Mouse (Mus musculus): ENCODE data around the gene Arpc4. TPM values are rescaled to one million over a fixed set of nuclear protein-coding genes. Genes with fewer than 3 reads are reported as not detected.
A peak's percentile ranks its signal among the peaks of the same experiment; 100 is the strongest.

Gene Arpc4
- polyA plus RNA-seq, 1 experiment from 2014 or later, result 398 TPM

DNA sequence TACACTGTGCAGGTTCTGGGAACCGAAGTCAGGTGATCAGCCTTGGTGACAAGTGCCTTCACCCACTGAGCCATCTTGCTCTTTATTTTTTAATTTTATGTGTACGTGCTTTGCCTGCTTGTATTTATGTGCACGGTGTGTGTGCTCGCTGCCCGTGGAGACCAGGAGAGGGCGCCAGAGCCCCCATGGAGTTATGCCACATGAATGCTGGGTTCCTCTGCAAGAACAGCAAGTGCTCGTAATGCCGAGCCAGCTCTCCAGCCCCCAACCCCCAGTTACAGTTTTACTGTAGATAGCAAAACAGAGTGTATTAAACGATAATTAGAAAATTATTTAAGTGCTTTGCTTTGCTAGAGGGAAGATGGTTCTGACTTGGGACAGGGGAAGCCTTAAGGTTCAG is 28.8 kb downstream of the Arpc4 start:
- Histone ChIP-seq H3K4me1 (replicated peaks; ENCODE audit: control insufficient read depth, insufficient read depth, low read length) (no peaks in the 10 kb centered on the region), H3K4me2 (ENCODE audit: low read depth, low read length) (no peak overlapping the region), H3K9me3 (ENCODE audit: control insufficient read depth, low read length) (0 out of 2 replicates have a peak, but pooled peaks cover 2% of the 10 kb centered on the region), H3K9ac (ENCODE audit: low read length) (no peak overlapping the region), H3K4me3 (ENCODE audit: low read length) (no peak overlapping the region), H3K36me3 (ENCODE audit: control insufficient read depth, insufficient read depth, low read length) (no peaks in the 10 kb centered on the region), H3K27me3 (ENCODE audit: control insufficient read depth, insufficient read depth, low read depth, low read length) (no peaks in the 10 kb centered on the region), H3K27ac (ENCODE audit: low read length) (no peak overlapping the region)
- ATAC-seq (ENCODE audit: low read depth), result no peak
- 73% methylated on average over 9 of the region's 9 CpGs for WGBS

DNA sequence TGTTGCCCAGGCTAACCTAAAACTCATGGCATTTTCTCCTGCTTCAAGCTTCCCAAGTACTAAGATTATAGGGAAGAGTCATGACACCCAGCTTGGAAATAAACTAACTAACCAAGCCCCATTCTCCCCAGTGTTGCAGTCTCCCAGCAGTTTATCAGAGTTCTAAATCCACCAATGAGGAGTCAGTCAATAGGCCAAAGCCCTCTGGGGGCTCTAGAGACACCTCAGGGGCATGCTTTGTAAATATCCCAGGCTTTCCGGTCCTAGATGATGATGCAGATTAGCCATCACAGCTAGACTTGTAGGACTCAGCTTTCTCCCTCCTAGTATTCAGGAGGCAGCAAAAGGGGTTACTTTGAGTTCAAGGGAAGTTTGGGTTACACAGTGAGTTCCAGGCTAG is 32.1 kb downstream of the Arpc4 start:
- Histone ChIP-seq H3K4me2 (ENCODE audit: low read depth, low read length) (no peak overlapping the region), H3K27me3 (ENCODE audit: control insufficient read depth, insufficient read depth, low read depth, low read length) (no peaks in the 10 kb centered on the region), H3K4me1 (replicated peaks; ENCODE audit: control insufficient read depth, insufficient read depth, low read length) (no peaks in the 10 kb centered on the region), H3K36me3 (ENCODE audit: control insufficient read depth, insufficient read depth, low read length) (0 out of 2 replicates have a peak, but pooled peaks cover 1% of the 10 kb centered on the region), H3K9ac (ENCODE audit: low read length) (no peak overlapping the region), H3K27ac (ENCODE audit: low read length) (no peak overlapping the region), H3K4me3 (ENCODE audit: low read length) (no peak overlapping the region), H3K9me3 (ENCODE audit: control insufficient read depth, low read length) (0 out of 2 replicates have a peak, but pooled peaks cover 2% of the 10 kb centered on the region)
- no peak for ATAC-seq (ENCODE audit: low read depth)
- 38% methylated on average over 1 of the region's 1 CpGs for WGBS

DNA sequence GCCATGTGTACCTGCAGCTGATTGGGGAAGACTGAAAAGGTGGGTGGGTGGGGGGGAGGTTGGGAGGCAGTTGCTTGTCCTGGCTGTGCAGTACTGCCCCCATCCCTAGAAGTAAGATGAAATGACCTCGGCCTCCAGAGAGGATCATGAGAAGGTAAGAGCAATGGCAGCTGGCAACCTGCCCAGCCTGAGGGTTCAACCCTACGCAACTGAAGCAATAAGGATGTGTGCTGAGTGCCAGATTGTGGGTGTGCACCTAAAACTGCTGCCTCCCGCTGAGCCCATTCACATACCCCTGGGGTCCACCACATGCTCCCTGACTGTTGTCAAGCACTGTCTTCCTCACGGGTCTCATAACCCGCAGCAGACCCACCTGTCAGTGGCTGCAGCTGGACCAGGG is 38.5 kb downstream of the Arpc4 start:
- peaks cover 6% of the 10 kb centered on the region; the same call in 1 of the 2 replicates for H3K36me3 ChIP-seq (ENCODE audit: control insufficient read depth, insufficient read depth, low read length)

DNA sequence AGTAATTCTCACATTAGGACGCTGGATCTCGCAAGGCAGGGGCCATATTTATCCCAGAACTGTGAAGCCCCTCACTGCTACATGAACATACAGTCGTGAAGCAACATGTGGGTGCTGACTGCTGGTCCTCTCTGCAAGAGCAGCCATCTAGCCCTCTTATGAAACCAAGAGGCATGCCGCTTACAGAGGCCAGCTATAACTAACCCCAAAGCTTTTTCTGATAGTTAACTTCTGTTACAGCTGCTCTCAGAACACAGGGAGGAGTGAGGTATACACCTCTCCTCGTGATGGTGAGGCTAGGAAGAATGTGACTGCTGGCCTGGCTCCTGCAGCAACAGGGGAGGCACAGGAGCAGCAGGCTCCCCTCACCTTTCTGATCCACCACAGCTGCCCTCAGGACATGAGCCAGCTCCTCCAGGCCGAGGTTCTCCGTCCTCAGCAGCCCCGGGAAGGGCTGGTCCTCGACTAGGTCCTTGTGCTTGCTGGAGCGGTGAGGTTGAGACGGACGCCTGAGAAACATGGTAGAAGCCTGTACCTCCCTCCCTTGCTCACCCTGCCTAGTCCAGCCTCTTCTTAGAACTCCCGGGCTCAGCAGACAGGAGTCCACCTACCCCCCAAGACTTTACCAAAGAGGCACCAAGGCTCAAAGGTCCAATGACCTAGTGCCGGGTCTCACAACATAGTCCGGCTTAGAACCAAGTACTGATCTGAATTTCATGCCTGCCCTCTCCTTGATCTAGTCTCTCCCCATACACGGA is 40.7 kb downstream of the Arpc4 start:
- Histone ChIP-seq H3K4me2 (ENCODE audit: low read depth, low read length) (peak overlapping the region; percentile 97), H3K36me3 (ENCODE audit: control insufficient read depth, insufficient read depth, low read length) (peaks cover 6% of the 10 kb centered on the region; the same call in 1 of the 2 replicates), H3K9ac (ENCODE audit: low read length) (peak overlapping the region; percentile 85), H3K4me3 (ENCODE audit: low read length) (peak overlapping the region; percentile 82), H3K9me3 (ENCODE audit: control insufficient read depth, low read length) (no peaks in the 10 kb centered on the region), H3K27ac (ENCODE audit: low read length) (peak overlapping the region; percentile 31), H3K27me3 (ENCODE audit: control insufficient read depth, insufficient read depth, low read depth, low read length) (no peaks in the 10 kb centered on the region), H3K4me1 (replicated peaks; ENCODE audit: control insufficient read depth, insufficient read depth, low read length) (peaks cover 15% of the 10 kb centered on the region)
- peak; percentile 63 for ATAC-seq (ENCODE audit: low read depth)
- WGBS, result 11% methylated on average over 16 of the region's 16 CpGs

More for the DNA sequence above, 38.5 kb downstream of the Arpc4 start:
- H3K9me3 ChIP-seq (ENCODE audit: control insufficient read depth, low read length), result no peaks in the 10 kb centered on the region
- no peak overlapping the region for H3K27ac ChIP-seq (ENCODE audit: low read length)
- H3K9ac ChIP-seq (ENCODE audit: low read length), result no peak overlapping the region
- H3K27me3 ChIP-seq (ENCODE audit: control insufficient read depth, insufficient read depth, low read depth, low read length), result no peaks in the 10 kb centered on the region
- H3K4me2 ChIP-seq (ENCODE audit: low read depth, low read length), result no peak overlapping the region
- H3K4me3 ChIP-seq (ENCODE audit: low read length), result no peak overlapping the region
- no peak for ATAC-seq (ENCODE audit: low read depth)
- peaks cover 15% of the 10 kb centered on the region for H3K4me1 ChIP-seq (replicated peaks; ENCODE audit: control insufficient read depth, insufficient read depth, low read length)
- 57% methylated on average over 5 of the region's 5 CpGs for WGBS

DNA sequence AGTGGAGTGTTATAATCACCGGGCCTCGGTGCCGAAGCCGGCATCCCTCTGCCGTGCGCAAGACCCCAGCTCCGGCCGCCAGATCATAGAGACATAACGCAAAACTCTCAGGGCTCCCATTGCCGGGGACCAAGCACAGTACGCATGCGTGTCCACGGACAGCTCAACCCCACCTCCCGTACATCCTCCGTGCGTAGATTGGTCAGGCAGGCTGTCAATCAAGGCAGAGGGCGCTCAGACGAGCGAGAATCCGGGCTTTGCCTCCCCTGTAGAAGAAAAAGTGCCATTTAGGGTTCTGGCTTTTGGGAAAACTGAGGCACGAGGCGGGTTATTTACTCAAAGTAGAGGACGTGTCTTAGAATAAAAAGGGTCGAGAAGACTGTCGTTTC is 41.3 kb downstream of the Arpc4 start, which contains the start of gene Rpusd3:
Gene Rpusd3 (minus strand): TSS at position 142 of the 389 bp plus-strand sequence.
- WGBS, result 0% methylated on average over 25 of the region's 25 CpGs
- ATAC-seq (ENCODE audit: low read depth), result peak; percentile 99

DNA sequence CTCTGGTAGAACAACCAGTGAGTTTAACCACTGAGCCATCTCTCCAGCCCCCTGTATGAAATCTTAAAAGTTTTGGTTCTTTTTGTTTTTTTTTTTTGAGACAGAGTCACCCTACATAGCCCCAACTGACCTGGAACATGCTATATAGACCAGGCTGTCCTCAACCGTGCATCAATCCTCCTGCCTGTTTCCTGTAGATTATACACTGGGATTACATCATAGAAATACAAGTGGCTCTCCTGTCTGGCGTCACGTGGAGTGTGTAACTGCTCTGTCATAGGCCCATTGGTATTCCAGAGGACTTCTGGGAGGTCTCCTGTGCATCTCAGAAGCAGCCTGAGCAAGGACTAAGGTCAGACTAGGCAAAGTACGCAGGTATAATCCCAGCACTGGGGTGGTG is 45.1 kb downstream of the Arpc4 start:
- H3K9me3 ChIP-seq (ENCODE audit: control insufficient read depth, low read length), result no peaks in the 10 kb centered on the region
- no peak overlapping the region for H3K27ac ChIP-seq (ENCODE audit: low read length)
- H3K36me3 ChIP-seq (ENCODE audit: control insufficient read depth, insufficient read depth, low read length), result no peaks in the 10 kb centered on the region
- ATAC-seq (ENCODE audit: low read depth), result no peak
- H3K9ac ChIP-seq (ENCODE audit: low read length), result no peak overlapping the region
- no peak overlapping the region for H3K4me3 ChIP-seq (ENCODE audit: low read length)
- peaks cover 11% of the 10 kb centered on the region for H3K4me1 ChIP-seq (replicated peaks; ENCODE audit: control insufficient read depth, insufficient read depth, low read length)
- WGBS, result 58% methylated on average over 4 of the region's 4 CpGs
- H3K27me3 ChIP-seq (ENCODE audit: control insufficient read depth, insufficient read depth, low read depth, low read length), result no peaks in the 10 kb centered on the region
- no peak overlapping the region for H3K4me2 ChIP-seq (ENCODE audit: low read depth, low read length)

More for the DNA sequence above, 41.3 kb downstream of the Arpc4 start, which contains the start of gene Rpusd3:
- Histone ChIP-seq H3K4me2 (ENCODE audit: low read depth, low read length) (peak within 1 kb of the TSS; percentile 97), H3K27me3 (ENCODE audit: control insufficient read depth, insufficient read depth, low read depth, low read length) (no peaks in the 10 kb centered on the region), H3K36me3 (ENCODE audit: control insufficient read depth, insufficient read depth, low read length) (peaks cover 6% of the 10 kb centered on the region; the same call in 1 of the 2 replicates), H3K4me3 (ENCODE audit: low read length) (peak within 1 kb of the TSS; percentile 82), H3K9me3 (ENCODE audit: control insufficient read depth, low read length) (no peaks in the 10 kb centered on the region), H3K9ac (ENCODE audit: low read length) (peak within 1 kb of the TSS; percentile 85), H3K27ac (ENCODE audit: low read length) (peak within 1 kb of the TSS; percentile 31), H3K4me1 (replicated peaks; ENCODE audit: control insufficient read depth, insufficient read depth, low read length) (peaks cover 15% of the 10 kb centered on the region)

DNA sequence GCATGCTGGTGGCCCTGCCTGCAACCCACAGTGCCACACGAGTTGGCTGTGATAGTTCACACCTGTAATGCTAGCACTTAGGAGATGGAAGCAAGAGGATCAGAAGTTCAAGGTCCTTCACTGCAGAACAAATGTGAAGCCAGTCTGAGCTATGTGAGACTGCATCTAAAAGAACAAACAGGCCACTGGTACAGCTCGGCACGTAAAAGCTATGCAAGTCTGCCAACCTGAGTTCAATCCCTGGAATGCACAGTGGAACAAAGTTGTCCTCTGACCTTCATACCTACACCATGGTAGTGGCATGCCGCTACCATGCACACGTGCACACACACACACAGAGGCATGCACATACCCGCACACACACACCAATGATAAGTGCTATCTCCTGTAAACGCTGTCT is 46.3 kb downstream of the Arpc4 start:
- no peak overlapping the region for H3K4me3 ChIP-seq (ENCODE audit: low read length)
- H3K27ac ChIP-seq (ENCODE audit: low read length), result no peak overlapping the region
- no peak for ATAC-seq (ENCODE audit: low read depth)
- peaks cover 4% of the 10 kb centered on the region; the same call in 1 of the 2 replicates for H3K4me1 ChIP-seq (replicated peaks; ENCODE audit: control insufficient read depth, insufficient read depth, low read length)
- H3K27me3 ChIP-seq (ENCODE audit: control insufficient read depth, insufficient read depth, low read depth, low read length), result no peaks in the 10 kb centered on the region
- 80% methylated on average over 7 of the region's 7 CpGs for WGBS
- no peaks in the 10 kb centered on the region for H3K36me3 ChIP-seq (ENCODE audit: control insufficient read depth, insufficient read depth, low read length)
- H3K4me2 ChIP-seq (ENCODE audit: low read depth, low read length), result no peak overlapping the region
- no peaks in the 10 kb centered on the region for H3K9me3 ChIP-seq (ENCODE audit: control insufficient read depth, low read length)
- no peak overlapping the region for H3K9ac ChIP-seq (ENCODE audit: low read length)

DNA sequence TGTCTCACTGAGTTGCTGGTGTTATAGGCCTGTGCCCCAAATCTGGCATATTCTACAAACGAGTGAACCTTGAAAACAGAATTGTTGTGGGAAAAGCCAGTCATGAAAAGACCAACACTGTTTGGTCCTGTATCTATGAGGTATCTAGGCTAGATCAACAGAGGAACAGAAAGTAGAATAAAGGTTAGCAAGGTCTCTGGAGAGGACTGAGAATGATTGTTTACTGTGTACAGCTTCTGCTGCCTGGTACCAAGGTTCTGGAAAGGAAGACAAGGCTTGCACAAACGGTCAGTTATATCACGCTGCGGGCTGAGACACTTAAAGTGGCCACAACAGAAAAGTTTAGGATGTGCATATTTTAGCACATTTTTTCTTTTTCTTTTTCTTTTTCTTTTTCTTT is 48.8 kb downstream of the Arpc4 start:
- Histone ChIP-seq H3K9ac (ENCODE audit: low read length) (no peak overlapping the region), H3K27ac (ENCODE audit: low read length) (no peak overlapping the region), H3K4me1 (replicated peaks; ENCODE audit: control insufficient read depth, insufficient read depth, low read length) (no peaks in the 10 kb centered on the region), H3K36me3 (ENCODE audit: control insufficient read depth, insufficient read depth, low read length) (no peaks in the 10 kb centered on the region), H3K4me3 (ENCODE audit: low read length) (no peak overlapping the region), H3K27me3 (ENCODE audit: control insufficient read depth, insufficient read depth, low read depth, low read length) (no peaks in the 10 kb centered on the region), H3K9me3 (ENCODE audit: control insufficient read depth, low read length) (no peaks in the 10 kb centered on the region), H3K4me2 (ENCODE audit: low read depth, low read length) (no peak overlapping the region)
- no peak for ATAC-seq (ENCODE audit: low read depth)
- WGBS, result 83% methylated on average over 4 of the region's 4 CpGs

DNA sequence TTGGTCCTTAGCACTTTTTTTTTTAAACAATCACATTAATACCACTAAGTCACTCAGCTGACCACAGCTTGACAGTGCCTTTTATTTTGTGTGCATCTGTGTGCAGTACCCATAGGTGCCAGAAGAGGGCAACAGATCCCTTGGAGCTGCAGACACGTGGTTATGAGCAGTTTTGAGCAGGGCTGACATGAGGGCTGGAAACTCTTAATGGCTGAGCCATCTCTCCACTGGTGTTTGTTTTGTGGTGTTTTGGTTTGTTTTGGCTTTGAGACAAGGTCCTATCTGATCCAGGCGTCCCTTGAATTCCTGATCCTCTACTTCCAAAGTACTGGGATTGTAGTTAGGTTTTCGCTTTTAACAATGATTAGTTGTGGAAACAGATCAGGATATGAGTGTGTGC is 49.5 kb downstream of the Arpc4 start:
- ATAC-seq (ENCODE audit: low read depth), result no peak
- H3K4me3 ChIP-seq (ENCODE audit: low read length), result no peak overlapping the region
- 49% methylated on average over 3 of the region's 3 CpGs for WGBS
- H3K4me2 ChIP-seq (ENCODE audit: low read depth, low read length), result no peak overlapping the region
- no peaks in the 10 kb centered on the region for H3K27me3 ChIP-seq (ENCODE audit: control insufficient read depth, insufficient read depth, low read depth, low read length)
- no peaks in the 10 kb centered on the region for H3K36me3 ChIP-seq (ENCODE audit: control insufficient read depth, insufficient read depth, low read length)
- H3K27ac ChIP-seq (ENCODE audit: low read length), result no peak overlapping the region
- no peak overlapping the region for H3K9ac ChIP-seq (ENCODE audit: low read length)
- H3K9me3 ChIP-seq (ENCODE audit: control insufficient read depth, low read length), result no peaks in the 10 kb centered on the region
- no peaks in the 10 kb centered on the region for H3K4me1 ChIP-seq (replicated peaks; ENCODE audit: control insufficient read depth, insufficient read depth, low read length)
